In genomic region chr6:135300469-135300868, GRCm38 (mm10) we compare ENCODE assay signal across 26 mouse cellular contexts. TPM values are rescaled to one million over a fixed set of nuclear protein-coding genes. Genes with fewer than 3 reads are reported as not detected.
"Had no signal": no experiment of that assay in that cellular context is flagged by ENCODE, and none has a peak within 500 bp of the region (broad histone marks: within the 10 kb centered on the region; RNA-seq: fewer than 3 reads in every experiment).

No protein-coding gene starts in this region.

- H3K36me3 ChIP-seq: liver, embryonic 13.5 days; liver, embryonic 15.5 days; midbrain, embryonic 10.5 days; midbrain, embryonic 12.5 days; neural tube, embryonic 13.5 days; neural tube, embryonic 15.5 days had no signal

- ATAC-seq: liver, postnatal 0 days; midbrain, embryonic 16.5 days had no signal

- H3K4me2 ChIP-seq: liver, embryonic 11.5 days; liver, embryonic 13.5 days; liver, embryonic 15.5 days; lung, embryonic 14.5 days; midbrain, embryonic 12.5 days; neural tube, embryonic 13.5 days; neural tube, embryonic 15.5 days had no signal

- DNase-seq: liver, embryonic 13.5 days; liver, postnatal 0 days; lung, embryonic 14.5 days; midbrain, embryonic 14.5 days; retina, postnatal 1 day; right cerebral cortex, adult 18-20 months; right cerebral cortex, postnatal 25 days; right cerebral cortex, postnatal 4 days; spleen, adult 18-20 months; thymus, adult 18-20 months; thymus, postnatal 14 days; thymus, postnatal 36 days had no signal

- H3K27ac ChIP-seq: liver, embryonic 13.5 days; liver, embryonic 15.5 days; midbrain, embryonic 10.5 days; midbrain, embryonic 12.5 days; neural tube, embryonic 13.5 days; neural tube, embryonic 15.5 days had no signal

- H3K4me1 ChIP-seq: liver, embryonic 13.5 days; midbrain, embryonic 10.5 days; midbrain, embryonic 12.5 days; neural tube, embryonic 15.5 days had no signal

- H3K9ac ChIP-seq: liver, embryonic 13.5 days; liver, embryonic 15.5 days; liver, postnatal 0 days; lung, embryonic 14.5 days; midbrain, embryonic 12.5 days; neural tube, embryonic 13.5 days; neural tube, embryonic 15.5 days had no signal

- H3K9me3 ChIP-seq: liver, embryonic 13.5 days; liver, embryonic 15.5 days; midbrain, embryonic 10.5 days; midbrain, embryonic 12.5 days; neural tube, embryonic 13.5 days; neural tube, embryonic 15.5 days had no signal

- H3K27me3 ChIP-seq: liver, embryonic 13.5 days; midbrain, embryonic 12.5 days; neural tube, embryonic 13.5 days; neural tube, embryonic 15.5 days had no signal

- H3K4me3 ChIP-seq: liver, embryonic 13.5 days; liver, embryonic 15.5 days; midbrain, embryonic 10.5 days; midbrain, embryonic 12.5 days; myocyte; neural tube, embryonic 13.5 days; neural tube, embryonic 15.5 days had no signal

RNA-seq across cellular contexts. Expression of gene Pbp2, which starts 9.7 kb away (rescaled TPM):
- total RNA-seq: megakaryocyte, adult 5-6 weeks; megakaryocyte-erythroid progenitor cell, adult 5-6 weeks had no signal
- polyA plus RNA-seq: liver, embryonic 11.5 days; liver, embryonic 13.5 days; liver, embryonic 15.5 days; liver, postnatal 0 days; midbrain, embryonic 10.5 days; midbrain, embryonic 12.5 days; midbrain, embryonic 14.5 days; midbrain, embryonic 16.5 days; neural tube, embryonic 11.5 days; neural tube, embryonic 15.5 days; small intestine, adult 2 months; stomach, embryonic 14.5 days; thymus, postnatal 0 days had no signal

RNA-seq across cellular contexts. Expression of gene Gsg1, which starts 46.3 kb away (rescaled TPM):
- total RNA-seq: megakaryocyte-erythroid progenitor cell, adult 5-6 weeks had no signal
